Mouse (Mus musculus) ES-Bruce4 (cell line): ENCODE results near the gene Atp6v0d1.

Experiments
- CTCF ChIP-seq: IDR thresholded peaks from one replicate; pipeline ENCODE4 v1.8.1; 2011; ENCODE audit warnings: low read depth, low read length
- EP300 ChIP-seq: IDR thresholded peaks from 2 replicates; pipeline ENCODE4 v1.6.1; 2011; ENCODE audit warnings: low read depth, low read length; ENCODE audit not compliant: insufficient read depth
- POLR2A ChIP-seq: IDR thresholded peaks from one replicate; pipeline ENCODE4 v1.8.1; 2011; ENCODE audit warnings: low read length; ENCODE audit not compliant: insufficient read depth

- no peak for TF ChIP-seq POLR2A
- TF ChIP-seq CTCF, result no peak
- no peak for TF ChIP-seq EP300
Measured at GRCm38 (mm10) chr8:105601301-105601700, 35.5 kb upstream of the Atp6v0d1 start.
